In the genomic region with DNA sequence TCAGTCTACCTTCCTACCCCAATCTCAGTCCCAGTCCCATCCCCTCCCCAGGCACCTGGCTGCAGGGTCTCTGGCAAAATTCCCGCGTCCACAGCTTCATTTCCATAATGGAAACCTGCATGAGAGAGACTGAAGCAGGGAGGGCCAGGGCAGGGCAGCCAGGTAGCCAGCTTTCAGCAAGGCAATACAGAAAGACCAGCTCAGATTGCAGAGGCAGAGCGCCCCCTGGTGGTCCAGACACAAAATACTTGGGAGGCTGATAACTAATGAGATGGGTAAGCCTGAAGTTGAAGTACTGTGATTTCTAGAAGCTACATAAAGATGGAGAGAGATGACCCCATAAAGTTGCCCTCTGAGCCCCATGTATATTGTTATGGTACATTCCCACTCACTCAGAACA, we compare ENCODE assay signal across 7 mouse cellular contexts. TPM values are rescaled to one million over a fixed set of nuclear protein-coding genes. Genes with fewer than 3 reads are reported as not detected.
DNase-seq lines count a peak whose midpoint lies in the region; ATAC-seq and TF ChIP-seq lines count a peak whose summit lies in the region.

No protein-coding gene starts in this region.

- no peaks in the 10 kb centered on the region for H3K9me3 ChIP-seq in forebrain, embryonic 15.5 days
- no peaks in the 10 kb centered on the region for H3K9me3 ChIP-seq in hindbrain, embryonic 13.5 days

- ATAC-seq in Patski: peak; percentile 76
- ATAC-seq in forebrain, embryonic 15.5 days (replicated peaks): peak; percentile 44
- ATAC-seq in hindbrain, embryonic 13.5 days (ENCODE audit: low FRiP score): peak; percentile 60; the same call in 1 of the 2 replicates
- peak; percentile 94 for ATAC-seq in megakaryocyte progenitor cell, adult 5-6 weeks (replicated peaks; ENCODE audit: poor library complexity)

- peak; percentile 96 for TF ChIP-seq CTCF in Patski (IDR thresholded peaks at IDR 0.05)

- no peaks in the 10 kb centered on the region for H3K27me3 ChIP-seq in Patski
- H3K27me3 ChIP-seq in forebrain, embryonic 15.5 days: 0 out of 2 replicates have a peak, but pooled peaks cover 6% of the 10 kb centered on the region
- peaks cover 43% of the 10 kb centered on the region for H3K27me3 ChIP-seq in hindbrain, embryonic 13.5 days

- no peak overlapping the region for H3K27ac ChIP-seq in forebrain, embryonic 15.5 days (replicated peaks)
- H3K27ac ChIP-seq in hindbrain, embryonic 13.5 days: no peak overlapping the region

- H3K4me1 ChIP-seq in forebrain, embryonic 15.5 days: no peaks in the 10 kb centered on the region
- peaks cover 8% of the 10 kb centered on the region for H3K4me1 ChIP-seq in hindbrain, embryonic 13.5 days (replicated peaks)

- no peak overlapping the region for H3K4me2 ChIP-seq in forebrain, embryonic 15.5 days (replicated peaks)
- no peak overlapping the region for H3K4me2 ChIP-seq in hindbrain, embryonic 13.5 days

- CTCF ChIA-PET in Patski (lab: Charles Lee): interaction anchor here (0.7 to 2.2 kb wide), 23 partner anchors 10 to 142 kb away, joined by 3 to 21 read pairs (median 4); partner anchors contain the start of genes 1520401A03Rik, Bicdl2, Cldn9 and Pkmyt1

- no peak overlapping the region for H3K4me3 ChIP-seq in forebrain, embryonic 15.5 days
- no peak overlapping the region for H3K4me3 ChIP-seq in hindbrain, embryonic 13.5 days

- H3K36me3 ChIP-seq in forebrain, embryonic 15.5 days: no peaks in the 10 kb centered on the region
- H3K36me3 ChIP-seq in hindbrain, embryonic 13.5 days: no peaks in the 10 kb centered on the region

- POLR2A ChIA-PET in Patski (lab: Charles Lee): interaction anchor here (1.1 kb wide), 1 partner anchor 10 kb away, joined by 3 read pairs; no protein-coding TSS in a partner anchor

- 1% methylated on average over 3 of the region's 3 CpGs for WGBS in forebrain, embryonic 15.5 days
- WGBS in hindbrain, embryonic 13.5 days: 0% methylated on average over 3 of the region's 3 CpGs

- DNase-seq in Patski (ENCODE audit: low read depth, low spot score): no peak
- peak; percentile 72 for DNase-seq in cerebellum, adult 11-12 months
- peak; percentile 63 to 76 for DNase-seq in layer of hippocampus, postnatal 14 days (ENCODE audit: low spot score in 2 of 2)
- DNase-seq in right cerebral cortex, postnatal 36 days (ENCODE audit: low spot score in 2 of 2): peak; percentile 47 to 49

- in situ Hi-C loops in Patski (cut with MboI; ENCODE audit: low pct_unique_long_range_greater_than_20kb): no loop called here

- no peak overlapping the region; the same call in 1 of the 2 replicates for H3K9ac ChIP-seq in forebrain, embryonic 15.5 days (replicated peaks)
- H3K9ac ChIP-seq in hindbrain, embryonic 13.5 days: no peak overlapping the region

RNA-seq across cellular contexts. Expression of gene 1520401A03Rik, which starts 16.4 kb away (rescaled TPM):
- not detected for polyA plus RNA-seq in Patski (2021)
- polyA plus RNA-seq in forebrain, embryonic 15.5 days (2015; fragmentation: Nextera tagmentation; extraction: Ambion mirVana): not detected in 2 replicates
- 0.06 and 0.27 TPM in 2 replicates for polyA plus RNA-seq in hindbrain, embryonic 13.5 days (2015; fragmentation: Nextera tagmentation; extraction: Ambion mirVana)
- total RNA-seq in layer of hippocampus, postnatal 14 days (2021): under 1 TPM; 0.14 to 0.16 TPM
- not detected in 2 replicates for total RNA-seq in megakaryocyte progenitor cell, adult 5-6 weeks (2015)
- total RNA-seq in megakaryocyte progenitor cell, adult 5-6 weeks (2017): not detected in 2 replicates

RNA-seq across cellular contexts. Expression of gene Pkmyt1, which starts 19.9 kb away (rescaled TPM):
- 13.3 TPM for polyA plus RNA-seq in Patski (2021)
- polyA plus RNA-seq in forebrain, embryonic 15.5 days (2015; fragmentation: Nextera tagmentation; extraction: Ambion mirVana): 26.7 and 28.4 TPM in 2 replicates
- polyA plus RNA-seq in hindbrain, embryonic 13.5 days (2015; fragmentation: Nextera tagmentation; extraction: Ambion mirVana): 18.0 and 18.8 TPM in 2 replicates
- total RNA-seq in layer of hippocampus, postnatal 14 days (2021): 1 to 10 TPM; 3.7 to 4.0 TPM
- total RNA-seq in megakaryocyte progenitor cell, adult 5-6 weeks (2015): 34.5 and 36.9 TPM in 2 replicates
- total RNA-seq in megakaryocyte progenitor cell, adult 5-6 weeks (2017): 17.3 and 20.5 TPM in 2 replicates

RNA-seq across cellular contexts. Expression of gene Cldn9, which starts 22.4 kb away (rescaled TPM):
- polyA plus RNA-seq in Patski (2021): 0.05 TPM
- polyA plus RNA-seq in forebrain, embryonic 15.5 days (2015; fragmentation: Nextera tagmentation; extraction: Ambion mirVana): 1.2 TPM in 2 replicates
- polyA plus RNA-seq in hindbrain, embryonic 13.5 days (2015; fragmentation: Nextera tagmentation; extraction: Ambion mirVana): 1.4 and 2.5 TPM in 2 replicates
- total RNA-seq in layer of hippocampus, postnatal 14 days (2021): 1 to 10 TPM in 1 of 2 experiments, under 1 TPM in 1; 0.69 to 1.1 TPM
- not detected in 2 replicates for total RNA-seq in megakaryocyte progenitor cell, adult 5-6 weeks (2015)
- total RNA-seq in megakaryocyte progenitor cell, adult 5-6 weeks (2017): not detected in 2 replicates

RNA-seq across cellular contexts. Expression of gene Cldn6, which starts 27.2 kb away (rescaled TPM):
- not detected for polyA plus RNA-seq in Patski (2021)
- polyA plus RNA-seq in forebrain, embryonic 15.5 days (2015; fragmentation: Nextera tagmentation; extraction: Ambion mirVana): 0.42 and 0.50 TPM in 2 replicates
- polyA plus RNA-seq in hindbrain, embryonic 13.5 days (2015; fragmentation: Nextera tagmentation; extraction: Ambion mirVana): 0.61 and 0.85 TPM in 2 replicates
- not detected for total RNA-seq in layer of hippocampus, postnatal 14 days (2021)
- total RNA-seq in megakaryocyte progenitor cell, adult 5-6 weeks (2015): not detected in 2 replicates
- total RNA-seq in megakaryocyte progenitor cell, adult 5-6 weeks (2017): not detected in 2 replicates

RNA-seq across cellular contexts. Expression of gene Tnfrsf12a, which starts 28.9 kb away (rescaled TPM):
- polyA plus RNA-seq in Patski (2021): 421 TPM
- 3.6 and 5.5 TPM in 2 replicates for polyA plus RNA-seq in forebrain, embryonic 15.5 days (2015; fragmentation: Nextera tagmentation; extraction: Ambion mirVana)
- 2.7 and 3.4 TPM in 2 replicates for polyA plus RNA-seq in hindbrain, embryonic 13.5 days (2015; fragmentation: Nextera tagmentation; extraction: Ambion mirVana)
- 10 to 100 TPM in 1 of 2 experiments, 1 to 10 TPM in 1; 9.5 to 10.1 TPM for total RNA-seq in layer of hippocampus, postnatal 14 days (2021)
- total RNA-seq in megakaryocyte progenitor cell, adult 5-6 weeks (2015): 3.6 and 4.3 TPM in 2 replicates
- total RNA-seq in megakaryocyte progenitor cell, adult 5-6 weeks (2017): 5.9 and 7.9 TPM in 2 replicates

Comparison
In these comparisons a context has a peak if more than half of its experiments do, and no peak if none do; other contexts are left out.
1. ATAC-seq: peak in every context shown above with its lines; median percentile 94 in megakaryocyte progenitor cell, adult 5-6 weeks; 76 in Patski; 60 in hindbrain, embryonic 13.5 days; 44 in forebrain, embryonic 15.5 days.